Mouse (Mus musculus) right cerebral cortex, postnatal 25 days (tissue): ENCODE measurements at regions not wholly inside any gene's neighbourhood (a gene's known extent, or its start where the extent isn't known, plus 50 kb on each side); places are given as distances from the start of the nearest gene placed in this dataset.

Experiments
- DNase-seq: peaks from one replicate; pipeline ENCODE4 v3.0.0; 2022

DNA sequence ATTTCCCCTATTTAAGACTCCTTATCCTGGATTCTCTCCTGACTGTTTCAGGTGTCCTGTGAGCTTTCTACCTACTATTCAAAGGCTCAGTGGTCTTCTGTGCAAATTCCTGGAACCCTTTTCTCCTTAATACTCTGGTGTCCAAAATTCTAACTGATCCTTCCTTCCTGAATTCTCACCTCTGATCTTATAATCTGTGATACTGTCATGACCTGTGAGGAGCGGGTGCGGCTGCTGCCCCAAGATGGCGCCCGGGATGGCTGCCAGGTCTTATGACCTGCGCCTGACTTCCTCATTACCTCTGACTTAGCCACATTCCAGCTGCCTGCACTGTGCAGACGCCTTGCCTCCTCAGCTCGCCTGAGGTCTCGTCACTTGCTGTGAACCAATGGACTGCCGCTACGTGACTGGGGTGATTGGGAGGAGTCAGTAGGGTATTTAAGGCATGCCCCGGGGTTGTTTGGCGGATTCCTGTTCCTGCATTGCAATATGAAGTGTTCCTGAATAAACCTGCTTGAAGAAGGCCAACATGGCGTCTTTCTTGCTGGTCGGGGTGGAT, 131.2 kb downstream of the Ptbp2 start:
- DNase-seq: no peak

DNA sequence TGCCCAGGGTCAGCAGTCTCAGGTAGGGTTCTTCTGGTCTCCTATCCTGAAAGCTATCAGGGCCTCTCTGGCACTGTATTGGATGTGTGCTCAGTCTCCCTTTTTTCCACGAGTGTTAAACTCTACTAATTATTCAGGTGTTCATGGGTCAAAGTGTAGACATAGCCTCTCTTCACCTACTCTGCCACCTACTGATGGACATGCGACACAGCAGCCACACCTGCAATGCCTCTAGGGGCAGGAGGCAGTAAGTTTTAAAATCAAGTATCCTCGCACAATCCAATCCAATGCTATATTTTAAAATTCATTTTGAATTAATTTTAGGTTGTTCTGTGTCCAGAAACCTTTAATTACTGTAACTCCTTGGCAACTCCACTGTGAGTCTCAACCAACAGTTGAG, 145.6 kb downstream of the Ptbp2 start:
- no peak for DNase-seq

- no peak for DNase-seq
These were observed 148.6 kb downstream of the Ptbp2 start for GRCm38 (mm10) chr3:119635641-119636040.

DNA sequence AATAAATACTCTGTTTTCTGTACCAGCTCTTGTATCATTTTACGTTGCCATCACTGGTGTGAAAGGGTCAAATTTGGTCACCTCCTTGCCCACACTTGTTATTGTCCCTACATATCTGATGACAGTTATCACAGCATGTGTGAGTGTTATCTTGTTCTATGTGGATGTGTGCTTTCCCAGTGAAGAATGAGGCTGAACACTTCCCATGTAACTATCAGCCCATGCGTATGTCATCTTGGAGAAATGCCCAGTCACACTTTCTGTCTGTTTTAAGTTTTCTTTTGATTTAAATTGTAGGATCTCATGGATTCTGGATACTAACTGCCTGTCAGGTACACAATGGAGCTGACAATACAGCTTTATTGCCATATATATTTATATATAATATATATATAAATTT, 150.8 kb downstream of the Ptbp2 start:
- no peak for DNase-seq

DNA sequence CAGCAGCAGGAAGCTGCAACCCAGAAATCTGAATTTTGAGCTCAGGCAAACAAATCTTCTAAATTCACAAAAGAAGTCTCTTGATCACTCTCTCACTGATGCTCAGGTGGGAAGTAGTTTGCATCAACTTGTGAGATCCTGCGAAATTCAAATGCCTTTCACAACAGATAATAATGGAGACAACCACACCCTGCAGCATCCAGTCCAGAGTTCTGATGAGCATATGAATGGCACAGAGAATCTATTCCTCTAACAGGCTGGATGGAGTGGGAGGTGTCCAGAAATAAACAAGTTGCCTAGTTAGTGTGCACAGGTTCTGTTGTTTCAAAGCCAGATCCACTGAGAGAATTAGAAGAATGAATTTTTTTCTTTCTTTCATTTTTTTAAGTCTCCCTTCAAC, 178.2 kb downstream of the Ptbp2 start:
- no peak for DNase-seq

DNA sequence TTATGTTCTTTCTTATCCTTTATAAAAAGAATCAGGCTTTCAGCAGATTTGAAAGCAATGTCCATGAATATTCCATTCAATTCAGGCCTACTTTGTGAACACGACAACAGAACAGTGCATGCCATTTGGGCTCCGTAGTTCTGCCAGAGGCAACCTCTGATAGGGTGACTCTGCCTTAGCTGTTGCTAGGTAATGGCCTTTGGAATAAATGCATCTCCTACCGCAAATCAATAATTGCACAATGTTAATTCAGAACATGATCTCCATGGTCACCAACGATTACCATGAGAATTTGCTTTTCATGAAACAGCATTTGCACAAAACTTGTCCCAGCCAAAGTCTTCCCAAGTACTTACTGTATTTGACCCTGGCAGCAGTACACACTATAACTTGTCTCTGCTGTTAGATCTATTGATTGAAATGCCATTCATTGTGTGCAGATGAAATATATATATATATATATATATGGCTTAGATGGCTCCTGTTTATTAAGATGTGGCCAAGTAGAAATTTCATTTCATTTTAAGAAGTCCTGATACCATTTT, 195.3 kb downstream of the Ptbp2 start:
- DNase-seq: no peak

DNA sequence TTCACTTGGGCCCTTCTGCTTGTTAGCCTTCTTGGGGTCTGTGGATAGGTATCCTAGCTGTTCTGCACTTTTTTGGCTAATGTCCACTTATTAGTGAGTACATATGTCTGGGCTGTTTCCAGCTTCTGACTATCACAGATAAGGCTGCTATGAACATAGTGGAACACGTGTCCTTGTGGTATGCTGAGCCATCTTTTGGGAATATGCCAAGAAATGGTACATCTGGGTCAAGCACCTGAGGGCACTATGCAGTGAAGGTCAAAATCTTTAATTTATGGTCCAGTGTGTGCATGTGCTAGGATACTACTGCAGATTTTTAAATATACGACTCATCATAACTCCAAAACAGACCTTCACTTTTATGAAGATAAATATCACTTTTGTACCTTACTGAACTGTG, 196.3 kb downstream of the Ptbp2 start:
- no peak for DNase-seq

DNA sequence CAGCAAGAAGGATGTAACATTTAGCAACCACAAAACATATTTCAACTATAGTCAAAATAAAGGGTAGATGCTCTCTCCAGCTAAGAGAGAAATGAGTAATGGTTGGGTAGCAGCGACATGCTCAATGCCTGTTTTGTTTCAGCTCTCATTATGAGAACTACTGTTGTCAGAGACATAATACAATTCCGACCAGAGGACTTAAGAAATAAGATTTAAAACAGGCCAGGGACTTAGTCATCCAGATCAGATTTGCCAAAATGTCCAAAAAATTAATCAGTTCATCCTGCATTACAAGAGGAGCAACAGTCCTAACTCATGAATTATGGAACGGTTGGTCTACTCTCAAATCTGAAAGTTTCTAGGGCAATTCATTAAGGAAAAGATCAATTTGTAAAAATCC, 208.8 kb downstream of the Ptbp2 start:
- DNase-seq: no peak

DNA sequence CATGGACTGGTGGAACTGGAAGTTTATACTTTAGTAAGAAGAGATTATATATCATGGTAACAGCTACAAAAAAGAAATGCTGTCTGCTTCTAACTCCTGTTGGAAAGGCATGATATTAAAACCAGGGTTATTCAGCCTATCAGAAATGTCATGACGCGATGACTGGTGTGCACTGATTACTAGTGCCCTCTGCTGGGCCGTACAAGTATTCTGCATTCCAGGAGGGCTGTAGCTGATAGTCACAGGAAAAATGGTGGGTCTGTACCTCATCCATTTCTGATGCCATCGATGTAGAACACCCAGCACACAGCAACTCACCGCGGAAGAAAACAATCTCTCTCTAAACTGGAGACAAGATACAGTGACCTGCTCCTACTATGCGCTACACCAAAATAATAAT, 246.4 kb downstream of the Ptbp2 start:
- no peak for DNase-seq

- no peak for DNase-seq
These were observed 259.6 kb downstream of the Ptbp2 start for GRCm38 (mm10) chr3:119524510-119525123.

- DNase-seq: no peak
These were observed 271.7 kb downstream of the Ptbp2 start for GRCm38 (mm10) chr3:119512596-119512995.

GRCm38 (mm10) chr3:119509132-119509531, 275.1 kb downstream of the Ptbp2 start:
- DNase-seq: no peak

DNA sequence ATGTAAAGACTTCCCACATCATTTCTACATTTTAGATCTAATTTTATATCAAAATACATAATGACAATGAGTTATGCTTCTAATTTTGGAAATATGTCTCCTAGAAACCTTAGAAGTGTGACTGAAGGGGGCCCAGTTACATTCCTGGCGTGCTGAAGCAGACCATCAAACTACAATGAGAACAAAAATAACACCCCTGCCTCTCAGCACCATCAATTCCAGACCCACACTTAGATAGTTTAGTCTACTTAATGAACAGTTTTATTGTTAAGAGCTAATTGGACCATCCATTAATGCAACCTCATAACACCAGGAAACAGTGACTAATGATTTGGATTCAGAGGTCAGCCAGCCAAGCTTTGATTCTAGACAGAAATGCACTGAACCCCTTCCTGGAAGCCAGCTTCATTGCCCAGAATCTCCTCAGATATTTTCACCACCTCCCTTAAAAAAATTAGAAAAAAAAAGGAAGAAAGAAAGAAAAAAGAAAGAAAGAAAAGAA, 280.7 kb downstream of the Ptbp2 start:
- DNase-seq: no peak

DNA sequence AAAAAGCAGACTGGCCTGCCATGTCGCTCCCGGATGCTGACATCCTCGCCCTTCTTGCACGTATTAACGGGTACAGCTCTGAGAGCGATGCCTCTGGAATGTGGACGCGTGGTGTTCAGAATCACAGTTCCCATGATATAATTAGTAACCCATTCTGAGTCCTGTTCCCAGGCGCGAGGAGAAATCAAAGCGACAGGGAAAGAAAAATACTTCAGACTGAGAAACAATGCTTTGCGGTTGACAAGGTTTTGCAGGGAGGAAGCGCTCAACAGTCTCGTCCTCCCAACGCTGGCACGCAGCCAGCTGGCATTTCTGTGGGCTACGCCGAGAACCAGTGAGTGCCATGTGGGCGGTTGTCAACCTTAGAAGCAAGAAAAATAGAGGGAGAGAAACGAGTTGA, 285.6 kb downstream of the Ptbp2 start:
- peak; percentile 79 for DNase-seq

DNA sequence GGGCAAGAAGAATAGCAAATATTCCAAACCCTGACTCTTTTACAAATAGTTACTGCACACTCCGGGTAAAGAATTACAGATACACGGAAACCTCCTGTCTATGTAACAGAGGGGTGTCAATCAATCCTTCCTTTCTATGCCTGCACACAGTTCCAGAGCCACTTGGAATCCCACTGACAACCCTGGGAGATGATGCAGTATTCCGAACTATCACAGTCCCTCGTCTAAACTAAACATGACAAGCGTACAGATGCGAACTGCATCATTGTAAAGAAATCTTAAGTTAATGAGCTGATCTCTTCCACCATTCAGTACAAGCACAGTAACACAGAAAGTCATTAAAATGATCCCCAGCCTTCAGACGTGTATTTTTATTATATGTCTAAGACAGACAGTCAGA, 286.4 kb downstream of the Ptbp2 start:
- no peak for DNase-seq

DNA sequence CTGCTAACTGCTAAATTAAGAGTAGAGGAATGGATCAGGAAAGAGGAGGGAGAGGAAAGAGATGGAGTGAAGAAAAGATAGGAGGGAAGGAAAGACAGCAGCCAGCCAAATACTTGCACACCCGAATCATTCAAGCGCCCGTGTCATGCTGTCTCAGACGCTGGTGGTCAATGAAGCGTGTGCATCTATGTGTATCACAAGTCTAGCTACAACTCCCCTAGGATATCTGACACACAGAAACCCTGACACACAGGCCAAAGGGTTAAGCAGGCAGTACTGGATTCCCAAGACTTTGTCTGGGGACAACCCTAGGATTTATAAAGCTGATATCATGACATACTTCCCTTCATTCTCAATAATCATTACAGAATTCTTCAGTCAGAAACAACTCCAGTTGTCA, 289.7 kb downstream of the Ptbp2 start:
- DNase-seq: no peak

DNA sequence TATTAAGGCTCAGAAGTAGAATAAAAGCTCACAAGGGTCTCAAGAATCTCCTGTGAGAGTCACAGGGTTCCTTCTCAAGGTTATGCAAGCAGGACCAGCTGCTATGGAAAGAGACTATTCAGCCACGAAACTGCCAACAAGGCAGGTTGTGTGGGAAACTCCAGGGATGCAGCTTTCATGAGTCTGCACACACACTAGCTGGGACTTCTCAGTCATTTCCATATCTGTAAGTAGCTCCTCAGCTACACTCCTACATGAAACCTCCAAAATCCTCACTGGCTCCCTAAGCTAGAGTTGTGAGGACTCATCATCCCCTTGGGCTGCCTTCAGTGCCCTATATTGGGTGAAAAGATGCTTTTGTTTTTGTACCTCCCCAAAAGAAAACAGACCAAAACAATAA, 291.6 kb downstream of the Ptbp2 start:
- no peak for DNase-seq

DNA sequence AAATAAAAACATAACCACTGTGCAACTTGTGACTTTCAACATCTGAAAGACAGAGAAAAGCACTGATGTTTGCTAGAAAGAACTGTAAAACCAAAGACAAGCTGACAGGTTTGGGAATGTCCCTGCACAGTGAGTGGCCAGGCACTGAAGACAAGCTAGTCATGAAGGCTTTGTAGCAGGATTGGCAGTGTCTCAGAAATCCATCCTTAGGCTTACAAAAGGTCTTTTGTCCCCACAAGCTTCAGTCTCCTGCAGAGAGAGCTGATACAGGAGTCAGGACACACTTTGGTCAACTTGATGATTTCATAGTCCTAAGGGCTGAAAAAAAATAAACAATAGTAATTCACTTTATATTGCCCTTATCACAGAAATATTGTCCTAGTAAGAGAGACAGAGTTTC, 294.9 kb downstream of the Ptbp2 start:
- DNase-seq: no peak
